Mouse (Mus musculus) midbrain, embryonic 13.5 days (tissue): ENCODE results near the gene Casp14. TPM values are rescaled to one million over a fixed set of nuclear protein-coding genes. Genes with fewer than 3 reads are reported as not detected.

Experiments used
- ATAC-seq: fragments of 200-750 bp; cut with Nextera tagmentation; 2 replicates; pipeline ENCODE4 v1.8.0; 2017; ENCODE audit warnings: mild to moderate bottlenecking, moderate TSS enrichment, moderate library complexity
- H3K27ac ChIP-seq: fragments of 300-500 bp; sonication (generic); 2 replicates; pipeline ENCODE4 v1.5.1; 2015; ENCODE audit warnings: inconsistent platforms, mild to moderate bottlenecking, moderate library complexity
- H3K27me3 ChIP-seq: fragments of 300-500 bp; sonication (generic); 2 replicates; pipeline ENCODE4 v1.6.1; 2015; ENCODE audit warnings: mild to moderate bottlenecking, inconsistent platforms
- H3K36me3 ChIP-seq: fragments of 300-500 bp; sonication (generic); 2 replicates; pipeline ENCODE4 v1.6.1; 2015; ENCODE audit warnings: mild to moderate bottlenecking, inconsistent platforms
- H3K4me1 ChIP-seq: fragments of 300-500 bp; sonication (generic); replicated peaks from 2 replicates; pipeline ENCODE4 v1.6.1; 2015; ENCODE audit warnings: inconsistent platforms
- H3K4me2 ChIP-seq: fragments of 300-500 bp; sonication (generic); replicated peaks from 2 replicates; pipeline ENCODE4 v1.6.1; 2015; ENCODE audit warnings: moderate library complexity, mild to moderate bottlenecking, inconsistent platforms
- H3K4me3 ChIP-seq: fragments of 300-500 bp; sonication (generic); replicated peaks from 2 replicates; pipeline ENCODE4 v1.5.1; 2015; ENCODE audit warnings: mild to moderate bottlenecking, inconsistent platforms
- H3K9ac ChIP-seq: fragments of 300-500 bp; sonication (generic); replicated peaks from 2 replicates; pipeline ENCODE4 v1.6.1; 2015; ENCODE audit warnings: mild to moderate bottlenecking, inconsistent platforms
- H3K9me3 ChIP-seq: fragments of 300-500 bp; sonication (generic); 2 replicates; pipeline ENCODE4 v1.6.1; 2016; ENCODE audit warnings: mild to moderate bottlenecking, inconsistent platforms
- WGBS: fragments of 180-500 bp; shearing (Covaris S2); methylation state at CpG from one replicate; pipeline ENCODE4 v1.1.7; 2015; 5-methylcytosine and 5-hydroxymethylcytosine counted together
- polyA plus RNA-seq: library from polyadenylated mRNA; unstranded; fragments of >200 nt; fragmentation: Nextera tagmentation; extraction: Ambion mirVana; gene quantifications from 2 replicates; pipeline ENCODE4 v1.2.1, GENCODE M21; 2015

Casp14 gene
- polyA plus RNA-seq, 1 experiment from 2014 or later = not detected

DNA sequence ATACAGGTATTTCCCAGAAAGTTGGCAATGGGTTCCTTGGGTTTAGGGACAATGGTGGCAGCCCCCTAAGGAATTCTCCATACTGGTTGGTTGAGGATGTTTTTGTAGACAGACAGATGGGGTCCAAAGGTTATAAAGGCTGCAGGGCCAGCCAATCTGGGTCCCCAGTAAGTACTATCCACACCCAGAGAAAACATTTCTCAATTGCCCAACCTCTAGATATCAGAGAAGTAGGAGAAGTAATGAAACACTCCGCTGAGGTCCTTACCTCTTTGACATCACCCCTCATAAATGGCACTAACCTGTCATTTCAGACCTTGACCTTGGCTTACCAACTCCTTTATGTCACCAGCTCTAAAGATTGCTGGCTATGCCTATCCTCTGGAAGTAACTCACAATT is 53.5 kb downstream of the Casp14 start:
- Histone ChIP-seq H3K9ac (no peak overlapping the region), H3K4me2 (no peak overlapping the region), H3K4me1 (no peaks in the 10 kb centered on the region), H3K27ac (no peak overlapping the region), H3K27me3 (no peaks in the 10 kb centered on the region), H3K4me3 (no peak overlapping the region), H3K36me3 (no peaks in the 10 kb centered on the region), H3K9me3 (no peaks in the 10 kb centered on the region)
- no peak for ATAC-seq
- WGBS = 83% methylated on average over 1 of the region's 1 CpGs

Other genes starting within 250 kb of the Casp14 start
- not detected in 2 replicates for gene Olfr1358, start 200.9 kb downstream of the Casp14 start, polyA plus RNA-seq
- gene Ilvbl, start 143.9 kb downstream of the Casp14 start, polyA plus RNA-seq = 49.6 and 50.0 TPM in 2 replicates
- gene Syde1, start 126.3 kb downstream of the Casp14 start, polyA plus RNA-seq = 4.1 and 4.9 TPM in 2 replicates
- gene Olfr1357, start 100.2 kb downstream of the Casp14 start, polyA plus RNA-seq = not detected in 2 replicates
- 0.19 and 0.41 TPM in 2 replicates for gene Ccdc105, start 34.8 kb upstream of the Casp14 start, polyA plus RNA-seq
- 5.0 and 5.3 TPM in 2 replicates for gene Slc1a6, start 62.2 kb upstream of the Casp14 start, polyA plus RNA-seq
- gene Olfr1356, start 133.9 kb upstream of the Casp14 start, polyA plus RNA-seq = not detected in 2 replicates
- not detected in 2 replicates for gene Olfr1355, start 157.2 kb upstream of the Casp14 start, polyA plus RNA-seq
- not detected in 2 replicates for gene Olfr1354, start 194.9 kb upstream of the Casp14 start, polyA plus RNA-seq
- not detected in 2 replicates for gene Olfr8, start 232.3 kb upstream of the Casp14 start, polyA plus RNA-seq
- not detected in 2 replicates for gene Olfr1353, start 245.0 kb upstream of the Casp14 start, polyA plus RNA-seq